Mouse (Mus musculus): Measurements from ENCODE around the gene Tac4. TPM values are rescaled to one million over a fixed set of nuclear protein-coding genes. Genes with fewer than 3 reads are reported as not detected.

Gene Tac4
- 0.32 and 0.34 TPM in 2 replicates for polyA plus RNA-seq (2012; rRNA removed)

DNA sequence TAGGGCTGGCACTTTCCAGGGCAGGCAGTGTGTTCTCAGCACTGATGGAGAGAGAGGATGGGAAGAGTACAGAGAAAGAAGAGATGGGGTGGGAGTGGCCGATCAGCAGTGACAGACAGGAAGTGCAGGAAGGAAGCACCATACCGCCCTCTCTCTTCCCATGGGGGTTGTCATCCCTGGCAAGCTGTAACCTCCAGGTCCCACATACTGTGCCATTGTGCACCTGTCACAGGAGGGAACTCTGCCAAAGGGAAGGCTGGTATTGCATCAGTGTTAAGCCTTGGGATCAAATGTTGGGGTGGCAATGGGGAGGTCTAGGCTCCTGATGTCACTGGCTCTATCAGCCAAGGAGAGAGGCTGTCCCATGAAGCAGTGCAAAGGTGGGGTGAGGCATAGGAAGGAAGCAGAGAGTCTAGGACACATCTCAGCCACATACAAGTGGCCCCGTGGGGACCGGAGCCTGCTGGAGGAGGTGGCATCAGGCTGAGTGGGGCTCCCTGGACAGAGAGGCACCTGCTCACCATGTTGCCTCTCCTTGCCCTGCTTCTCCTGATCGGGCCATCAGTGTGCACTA lies at the start of gene Tac4:
Gene Tac4, plus strand, starts transcription at position 352 of the 574 bp plus-strand sequence.

GRCm38 (mm10) chr11:95310007-95310647 lies 48.8 kb downstream of the Tac4 start, which contains the start of gene Kat7:
Gene Kat7 (minus strand): TSS chr11:95310246.

Other genes starting within 250 kb of the Tac4 start
- 47.3 and 47.4 TPM in 2 replicates for gene Pdk2, start 220.2 kb upstream of the Tac4 start, polyA plus RNA-seq (2012; rRNA removed)
- gene Itga3, start 184.7 kb upstream of the Tac4 start, polyA plus RNA-seq (2012; rRNA removed): 35.8 and 40.0 TPM in 2 replicates
- 3.0 and 7.3 TPM in 2 replicates for gene Dlx3, start 141.4 kb upstream of the Tac4 start, polyA plus RNA-seq (2012; rRNA removed)
- gene Dlx4, start 115.3 kb upstream of the Tac4 start, polyA plus RNA-seq (2012; rRNA removed): 0.26 and 0.61 TPM in 2 replicates
- 10.7 and 11.6 TPM in 2 replicates for gene Kat7, start 48.7 kb downstream of the Tac4 start, polyA plus RNA-seq (2012; rRNA removed)
- 18.2 and 21.7 TPM in 2 replicates for gene Fam117a, start 75.5 kb downstream of the Tac4 start, polyA plus RNA-seq (2012; rRNA removed)
- 43.9 and 48.3 TPM in 2 replicates for gene Slc35b1, start 123.2 kb downstream of the Tac4 start, polyA plus RNA-seq (2012; rRNA removed)
- gene Spop, start 152.6 kb downstream of the Tac4 start, polyA plus RNA-seq (2012; rRNA removed): 16.3 and 17.3 TPM in 2 replicates

Measured in stomach, adult 2 months (tissue).